Mouse (Mus musculus) erythroid progenitor cell, adult 5-6 weeks (primary cell): Measurements from ENCODE around the gene Sec61g. TPM values are rescaled to one million over a fixed set of nuclear protein-coding genes. Genes with fewer than 3 reads are reported as not detected.
"Not testable (repeated sequence)": the region's sequence is repeated elsewhere in the genome, so short reads cannot be mapped to it uniquely, and the experiment has no call there.

Experiments
- ATAC-seq: replicated peaks from 2 replicates; pipeline ENCODE4 v1.8.0; 2016; ENCODE audit warnings: moderate number of reproducible peaks, mild to moderate bottlenecking, moderate TSS enrichment, inconsistent platforms; ENCODE audit not compliant: poor library complexity, low FRiP score, severe bottlenecking
- total RNA-seq, 2 experiments: library from RNA; stranded (forward) in 1 of 2; stranded (reverse) in 1 of 2; fragments of 150-400 nt in 1 of 2; fragments of 186-747, 209-891 nt in 1 of 2; gene quantifications; 2 replicates each; pipeline versions ENCODE4 v1.2.3 to v1.2.4; 2015 to 2017; ENCODE audit warnings: low replicate concordance in 2 of 2

The Sec61g gene
- total RNA-seq (2015; ENCODE audit: low replicate concordance) (12.6 and 36.8 TPM in 2 replicates), total RNA-seq (2017; ENCODE audit: low replicate concordance) (30.5 and 33.2 TPM in 2 replicates)

GRCm38 (mm10) chr11:16508052-16508654 lies at the start of gene Sec61g:
Gene Sec61g (minus strand): TSS chr11:16508484.
- peak; percentile 87 for ATAC-seq

GRCm38 (mm10) chr11:16546421-16547163 lies 38.3 kb upstream of the Sec61g start:
- no peak for ATAC-seq

- ATAC-seq = no peak
These were observed 29.1 kb upstream of the Sec61g start for GRCm38 (mm10) chr11:16537379-16537778.

- no peak for ATAC-seq
These were observed 26.6 kb upstream of the Sec61g start for GRCm38 (mm10) chr11:16534582-16535553.

- no peak for ATAC-seq
These were observed 24.6 kb upstream of the Sec61g start for GRCm38 (mm10) chr11:16532877-16533276.

GRCm38 (mm10) chr11:16528909-16529308 lies 20.6 kb upstream of the Sec61g start:
- ATAC-seq = no peak

GRCm38 (mm10) chr11:16528391-16528790 lies 20.1 kb upstream of the Sec61g start:
- ATAC-seq = no peak

- no peak for ATAC-seq
These were observed 19.5 kb upstream of the Sec61g start for GRCm38 (mm10) chr11:16527743-16528142.

GRCm38 (mm10) chr11:16526467-16526866 lies 18.2 kb upstream of the Sec61g start:
- ATAC-seq = no peak

GRCm38 (mm10) chr11:16525724-16526123 lies 17.4 kb upstream of the Sec61g start:
- ATAC-seq = no peak

- ATAC-seq = no peak
These were observed 16.8 kb upstream of the Sec61g start for GRCm38 (mm10) chr11:16524917-16525640.

GRCm38 (mm10) chr11:16515081-16515480 lies 6.8 kb upstream of the Sec61g start:
- not testable (repeated sequence) for ATAC-seq

GRCm38 (mm10) chr11:16514221-16514620 lies 5.9 kb upstream of the Sec61g start:
- peak; percentile 68 for ATAC-seq

GRCm38 (mm10) chr11:16507385-16508051 lies 766 bp downstream of the Sec61g start:
- peak; percentile 15; the same call in 1 of the 2 replicates for ATAC-seq

- peak; percentile 28 for ATAC-seq
These were observed 2.3 kb downstream of the Sec61g start for GRCm38 (mm10) chr11:16505999-16506398.

- peak; percentile 75 for ATAC-seq
These were observed 5.1 kb downstream of the Sec61g start for GRCm38 (mm10) chr11:16503150-16503549.

- no peak for ATAC-seq
These were observed 5.5 kb downstream of the Sec61g start for GRCm38 (mm10) chr11:16502744-16503143.

GRCm38 (mm10) chr11:16498756-16499680 lies 9.3 kb downstream of the Sec61g start:
- no peak for ATAC-seq
